Mouse (Mus musculus) heart, adult 2 months (tissue): Measurements from ENCODE around the gene Arsg.

Experiments
- CTCF ChIP-seq: fragments of 200-600 bp; IDR thresholded peaks from 2 replicates; pipeline ENCODE4 v1.8.1; 2022; ENCODE audit warnings: antibody characterized with exemption, mild to moderate bottlenecking, moderate library complexity
- POLR2A ChIP-seq: fragments of 200-500 bp; IDR thresholded peaks from 2 replicates; pipeline ENCODE4 v1.6.1; 2011; ENCODE audit warnings: mild to moderate bottlenecking, low read depth, low read length, control low read depth; ENCODE audit not compliant: insufficient read depth

- TF ChIP-seq POLR2A (no peak), CTCF (no peak)
Measured at GRCm38 (mm10) chr11:109474086-109474742, 1.0 kb downstream of the Arsg start.
